Mouse (Mus musculus): ENCODE results near the gene B3gnt3.

DNA sequence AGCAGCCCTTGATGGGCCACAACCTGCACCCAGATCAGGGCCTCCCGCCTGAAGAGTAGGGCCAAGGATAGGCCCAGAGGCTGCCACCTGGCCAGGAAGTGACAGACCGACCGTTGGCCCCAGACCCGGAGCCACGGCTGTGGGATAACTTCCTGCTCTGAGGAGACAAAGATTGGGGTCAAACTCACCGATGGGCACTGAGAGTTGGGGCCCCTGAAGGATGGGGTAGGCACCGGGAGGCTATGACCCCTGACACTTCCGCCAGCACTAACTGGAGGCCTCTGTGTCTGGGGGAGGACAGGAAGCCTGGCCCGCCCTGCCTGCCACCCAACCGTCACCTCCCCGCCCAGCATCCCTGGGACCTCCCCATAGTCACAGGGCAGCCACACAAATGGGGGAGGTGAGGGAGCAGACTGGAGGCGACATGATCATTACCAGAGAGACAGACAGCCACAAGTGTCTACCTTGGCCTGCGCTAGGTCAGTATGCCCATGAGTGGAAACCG is 21.5 kb upstream of the B3gnt3 start:
- TF ChIP-seq CTCF (IDR thresholded peaks at IDR 0.05; ENCODE audit: insufficient read depth, low read depth, low read length) (no peak), POLR2A (IDR thresholded peaks at IDR 0.05; ENCODE audit: insufficient read depth, low read depth, low read length) (no peak)
